Mouse (Mus musculus) liver, embryonic 15.5 days (tissue): ENCODE data around the gene Ryr3. TPM values are rescaled to one million over a fixed set of nuclear protein-coding genes. Genes with fewer than 3 reads are reported as not detected.

Experiments used
- ATAC-seq: fragments of 200-750 bp; cut with Nextera tagmentation; 2 replicates; pipeline ENCODE4 v1.8.0; 2017; ENCODE audit warnings: moderate number of reproducible peaks, mild to moderate bottlenecking, moderate library complexity; ENCODE audit not compliant: insufficient read depth
- H3K27ac ChIP-seq: fragments of 300-500 bp; sonication (generic); replicated peaks from 2 replicates; pipeline ENCODE4 v1.5.1; 2015; ENCODE audit warnings: mild to moderate bottlenecking, inconsistent platforms
- H3K27me3 ChIP-seq: fragments of 300-500 bp; sonication (generic); 2 replicates; pipeline ENCODE4 v1.6.1; 2015; ENCODE audit warnings: mild to moderate bottlenecking, inconsistent platforms
- H3K36me3 ChIP-seq: fragments of 300-500 bp; sonication (generic); replicated peaks from 2 replicates; pipeline ENCODE4 v1.6.1; 2015; ENCODE audit warnings: moderate library complexity, mild to moderate bottlenecking, inconsistent platforms
- H3K4me1 ChIP-seq: fragments of 300-500 bp; sonication (generic); replicated peaks from 2 replicates; pipeline ENCODE4 v1.6.1; 2015; ENCODE audit warnings: inconsistent platforms
- H3K4me2 ChIP-seq: fragments of 300-500 bp; sonication (generic); 2 replicates; pipeline ENCODE4 v1.6.1; 2015; ENCODE audit warnings: moderate library complexity, mild to moderate bottlenecking, inconsistent platforms
- H3K4me3 ChIP-seq: fragments of 300-500 bp; sonication (generic); replicated peaks from 2 replicates; pipeline ENCODE4 v1.5.1; 2015; ENCODE audit warnings: mild to moderate bottlenecking, inconsistent platforms
- H3K9ac ChIP-seq: fragments of 300-500 bp; sonication (generic); 2 replicates; pipeline ENCODE4 v1.6.1; 2015; ENCODE audit warnings: moderate library complexity, mild to moderate bottlenecking, inconsistent platforms
- H3K9me3 ChIP-seq: fragments of 300-500 bp; sonication (generic); replicated peaks from 2 replicates; pipeline ENCODE4 v1.6.1; 2016; ENCODE audit warnings: inconsistent platforms
- WGBS: fragments of 180-500 bp; shearing (Covaris S2); methylation state at CpG from one replicate; pipeline ENCODE4 v1.1.7; 2015; ENCODE audit warnings: mixed read lengths; ENCODE audit not compliant: insufficient replicate concordance; 5-methylcytosine and 5-hydroxymethylcytosine counted together
- polyA plus RNA-seq: library from polyadenylated mRNA; unstranded; fragments of >200 nt; fragmentation: Nextera tagmentation; extraction: Ambion mirVana; gene quantifications from 2 replicates; pipeline ENCODE4 v1.2.1, GENCODE M21; 2015

The Ryr3 gene
- polyA plus RNA-seq, 1 experiment from 2014 or later, result 0.08 TPM

DNA sequence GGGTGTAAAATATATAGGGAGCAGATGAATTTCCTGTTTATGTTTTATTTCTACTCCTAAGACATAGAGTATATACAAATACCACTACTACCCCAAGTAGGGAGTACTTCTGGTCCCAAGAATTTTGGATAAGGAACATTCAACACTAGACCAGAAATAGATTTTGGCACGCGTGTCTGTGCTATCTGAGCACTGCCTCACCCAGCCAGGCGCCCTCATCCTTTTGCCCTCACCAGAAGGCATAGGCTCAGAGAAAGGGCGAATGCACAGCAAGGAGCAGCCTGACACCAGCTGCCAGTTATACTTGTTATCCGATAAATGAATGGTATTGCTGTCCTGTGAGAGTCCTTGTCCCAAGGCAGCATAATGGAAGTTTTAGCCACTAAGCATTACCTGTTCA is 579.7 kb downstream of the Ryr3 start:
- Histone ChIP-seq H3K36me3 (no peaks in the 10 kb centered on the region), H3K9ac (no peak overlapping the region), H3K27me3 (no peaks in the 10 kb centered on the region), H3K4me3 (no peak overlapping the region), H3K27ac (no peak overlapping the region), H3K4me1 (no peaks in the 10 kb centered on the region), H3K9me3 (no peaks in the 10 kb centered on the region), H3K4me2 (no peak overlapping the region)
- WGBS, result 67% methylated on average over 5 of the region's 5 CpGs
- no peak for ATAC-seq

DNA sequence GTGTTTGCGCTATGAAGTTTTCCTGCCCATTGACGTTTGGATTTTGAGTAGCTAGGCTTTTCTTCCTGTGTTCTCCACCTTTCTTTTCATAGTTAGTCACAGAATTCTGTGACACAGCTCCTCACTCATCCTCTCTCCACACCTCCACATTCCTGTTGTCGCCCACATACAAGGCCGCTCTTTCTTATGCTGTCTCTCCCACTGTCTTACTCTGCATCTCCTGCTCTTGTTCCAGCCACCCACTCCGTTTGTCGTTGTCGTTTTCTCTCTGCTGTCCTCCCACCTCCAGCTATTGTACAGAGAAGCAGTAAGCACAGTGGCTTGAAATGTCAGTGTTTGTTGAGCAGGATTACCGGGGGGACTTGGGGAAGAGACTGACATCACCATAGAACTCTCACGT is 584.4 kb downstream of the Ryr3 start:
- no peak for ATAC-seq
- Histone ChIP-seq H3K4me1 (no peaks in the 10 kb centered on the region), H3K4me2 (no peak overlapping the region), H3K27ac (no peak overlapping the region), H3K27me3 (no peaks in the 10 kb centered on the region), H3K9ac (no peak overlapping the region), H3K4me3 (no peak overlapping the region), H3K9me3 (no peaks in the 10 kb centered on the region), H3K36me3 (no peaks in the 10 kb centered on the region)
- 83% methylated on average over 9 of the region's 9 CpGs for WGBS

DNA sequence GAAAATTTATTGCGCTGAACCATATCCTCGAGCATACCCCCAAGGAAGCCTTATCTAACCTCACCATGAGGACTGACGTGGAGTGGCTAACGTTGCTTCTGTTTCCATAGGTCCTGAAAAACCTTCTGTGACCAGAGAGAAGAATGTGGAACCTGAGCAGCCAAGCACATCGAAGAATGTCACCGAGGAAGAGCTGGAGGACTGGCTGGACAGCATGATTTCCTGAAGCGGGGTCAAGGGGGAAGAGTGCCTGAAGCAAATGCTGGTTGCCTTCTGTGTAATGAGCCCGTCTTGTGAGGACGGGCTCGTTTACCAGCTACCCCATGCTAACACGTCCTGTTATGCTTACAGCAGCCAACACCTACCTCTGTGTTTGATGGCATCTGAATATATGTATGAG is 586.2 kb downstream of the Ryr3 start:
- no peak overlapping the region for H3K4me3 ChIP-seq
- 66% methylated on average over 11 of the region's 11 CpGs for WGBS
- no peak for ATAC-seq
- no peaks in the 10 kb centered on the region for H3K27me3 ChIP-seq
- no peak overlapping the region for H3K9ac ChIP-seq
- H3K4me1 ChIP-seq, result no peaks in the 10 kb centered on the region
- no peaks in the 10 kb centered on the region for H3K9me3 ChIP-seq
- no peak overlapping the region for H3K4me2 ChIP-seq
- no peak overlapping the region for H3K27ac ChIP-seq
- H3K36me3 ChIP-seq, result no peaks in the 10 kb centered on the region

DNA sequence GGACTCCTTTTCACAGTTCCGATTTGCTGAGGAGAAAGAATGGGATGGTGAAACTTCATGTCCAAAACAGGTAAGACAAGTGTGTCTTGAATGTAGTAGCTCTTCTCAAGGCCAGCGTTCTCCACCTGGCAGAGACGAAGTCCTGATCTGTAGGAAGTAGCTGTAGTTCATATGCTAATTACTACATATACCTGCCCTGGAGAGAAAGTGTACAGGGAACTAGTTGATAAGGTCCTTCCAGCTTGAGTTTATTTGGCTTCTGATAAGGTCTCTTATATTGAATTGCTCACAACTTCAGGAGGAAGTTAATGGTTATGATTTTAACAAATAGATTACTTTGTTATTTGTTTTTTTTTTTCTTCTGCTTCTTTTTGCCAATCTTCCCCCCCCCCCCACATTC is 591.7 kb downstream of the Ryr3 start:
- no peak overlapping the region for H3K4me3 ChIP-seq
- no peak overlapping the region for H3K9ac ChIP-seq
- no peaks in the 10 kb centered on the region for H3K27me3 ChIP-seq
- no peak overlapping the region for H3K27ac ChIP-seq
- no peak overlapping the region for H3K4me2 ChIP-seq
- no peaks in the 10 kb centered on the region for H3K9me3 ChIP-seq
- ATAC-seq, result no peak
- no peaks in the 10 kb centered on the region for H3K4me1 ChIP-seq
- WGBS, result 66% methylated on average over 3 of the region's 3 CpGs
- H3K36me3 ChIP-seq, result no peaks in the 10 kb centered on the region

DNA sequence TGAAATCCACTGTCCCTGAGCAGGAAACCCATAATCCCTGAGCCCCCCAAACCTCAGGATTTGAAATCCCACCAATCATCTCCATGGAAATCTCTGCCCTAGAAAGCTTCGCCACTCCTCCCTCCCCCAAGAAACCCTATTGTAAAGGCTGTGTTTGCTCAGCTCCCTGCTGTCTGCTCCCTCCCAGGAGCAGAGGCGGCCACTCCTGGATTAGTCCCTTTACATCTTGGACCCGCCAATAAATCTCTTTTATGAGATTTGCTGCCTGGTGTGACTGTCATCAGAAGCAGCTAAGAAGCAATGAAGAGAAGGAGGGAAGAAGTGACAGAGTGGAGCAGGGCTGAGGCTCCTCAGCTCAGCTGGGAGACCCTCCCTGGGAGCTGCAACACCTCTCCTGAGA is 599.7 kb downstream of the Ryr3 start:
- no peak overlapping the region for H3K4me2 ChIP-seq
- H3K4me3 ChIP-seq, result no peak overlapping the region
- no peak overlapping the region for H3K27ac ChIP-seq
- no peaks in the 10 kb centered on the region for H3K36me3 ChIP-seq
- no peaks in the 10 kb centered on the region for H3K9me3 ChIP-seq
- no peaks in the 10 kb centered on the region for H3K27me3 ChIP-seq
- no peak for ATAC-seq
- H3K4me1 ChIP-seq, result no peaks in the 10 kb centered on the region
- no peak overlapping the region for H3K9ac ChIP-seq
- 55% methylated on average over 3 of the region's 3 CpGs for WGBS

DNA sequence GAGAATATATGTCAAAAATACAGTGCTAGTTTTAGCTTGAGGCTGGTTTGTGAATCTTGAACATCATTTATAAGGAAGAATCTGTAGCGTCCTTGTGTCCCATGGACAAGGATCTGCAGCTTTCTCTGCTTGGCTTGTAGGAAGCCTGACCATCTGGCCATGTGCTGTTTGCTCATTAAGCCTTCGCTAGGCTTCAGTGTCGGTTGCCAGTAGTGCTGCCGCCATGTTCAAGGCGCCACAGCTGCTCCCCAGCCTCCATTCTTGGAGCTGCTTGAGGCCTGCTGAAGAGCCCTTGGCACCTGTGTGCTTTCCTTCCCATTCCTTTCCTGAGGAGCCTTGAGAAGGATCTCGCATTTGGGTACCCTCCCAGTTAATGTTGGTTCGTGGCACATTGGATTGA is 602.5 kb downstream of the Ryr3 start:
- H3K9me3 ChIP-seq, result no peaks in the 10 kb centered on the region
- no peak for ATAC-seq
- H3K4me1 ChIP-seq, result no peaks in the 10 kb centered on the region
- no peak overlapping the region for H3K27ac ChIP-seq
- no peaks in the 10 kb centered on the region for H3K36me3 ChIP-seq
- no peak overlapping the region for H3K4me2 ChIP-seq
- H3K9ac ChIP-seq, result no peak overlapping the region
- H3K4me3 ChIP-seq, result no peak overlapping the region
- no peaks in the 10 kb centered on the region for H3K27me3 ChIP-seq
- 74% methylated on average over 7 of the region's 7 CpGs for WGBS

DNA sequence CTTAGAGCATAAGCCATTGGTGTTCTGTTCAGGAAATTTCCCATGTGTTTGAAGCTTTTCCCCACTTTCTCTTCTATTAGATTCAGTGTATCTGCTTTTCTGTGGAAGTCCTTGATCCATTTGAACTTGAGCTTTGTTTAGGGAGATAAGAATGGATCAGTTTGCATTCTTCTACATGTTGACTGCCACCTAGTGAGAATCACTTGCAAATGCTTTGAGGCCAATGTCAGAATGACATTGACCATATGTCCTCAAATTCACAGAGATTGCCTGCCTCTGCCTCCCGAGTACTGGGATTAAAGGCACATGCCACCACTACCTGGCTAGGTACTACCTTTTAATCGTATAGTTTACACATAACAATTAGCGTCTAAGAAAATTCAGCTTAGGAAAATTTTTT is 604.3 kb downstream of the Ryr3 start:
- Histone ChIP-seq H3K4me3 (no peak overlapping the region), H3K4me2 (no peak overlapping the region), H3K27ac (no peak overlapping the region), H3K4me1 (no peaks in the 10 kb centered on the region), H3K9me3 (no peaks in the 10 kb centered on the region), H3K36me3 (no peaks in the 10 kb centered on the region), H3K27me3 (no peaks in the 10 kb centered on the region), H3K9ac (no peak overlapping the region)
- no peak for ATAC-seq
- WGBS, result 65% methylated on average over 3 of the region's 3 CpGs

DNA sequence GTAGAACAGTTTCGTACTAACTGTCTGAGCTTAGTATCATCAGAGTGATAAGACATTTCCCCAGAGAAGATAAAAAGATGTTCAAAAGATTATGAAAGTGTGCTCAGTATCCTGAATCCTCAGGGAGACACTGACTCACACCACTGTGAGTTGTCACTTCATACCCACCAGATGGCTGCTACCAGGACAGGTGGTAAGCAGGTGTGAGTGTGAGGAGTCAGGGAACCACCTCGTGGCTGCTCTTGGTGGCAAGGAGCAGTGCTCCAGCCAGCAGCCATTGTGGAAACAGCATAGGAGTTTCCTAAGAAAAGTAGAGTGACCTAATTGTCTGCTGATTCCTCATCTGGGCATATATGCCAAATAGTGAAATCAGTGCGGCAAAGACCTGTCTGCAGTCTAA is 610.4 kb downstream of the Ryr3 start:
- ATAC-seq, result no peak
- 65% methylated on average over 3 of the region's 3 CpGs for WGBS
- H3K9ac ChIP-seq, result no peak overlapping the region
- no peaks in the 10 kb centered on the region for H3K36me3 ChIP-seq
- no peak overlapping the region for H3K4me2 ChIP-seq
- H3K27me3 ChIP-seq, result no peaks in the 10 kb centered on the region
- no peak overlapping the region for H3K27ac ChIP-seq
- no peaks in the 10 kb centered on the region for H3K9me3 ChIP-seq
- H3K4me1 ChIP-seq, result no peaks in the 10 kb centered on the region
- H3K4me3 ChIP-seq, result no peak overlapping the region

DNA sequence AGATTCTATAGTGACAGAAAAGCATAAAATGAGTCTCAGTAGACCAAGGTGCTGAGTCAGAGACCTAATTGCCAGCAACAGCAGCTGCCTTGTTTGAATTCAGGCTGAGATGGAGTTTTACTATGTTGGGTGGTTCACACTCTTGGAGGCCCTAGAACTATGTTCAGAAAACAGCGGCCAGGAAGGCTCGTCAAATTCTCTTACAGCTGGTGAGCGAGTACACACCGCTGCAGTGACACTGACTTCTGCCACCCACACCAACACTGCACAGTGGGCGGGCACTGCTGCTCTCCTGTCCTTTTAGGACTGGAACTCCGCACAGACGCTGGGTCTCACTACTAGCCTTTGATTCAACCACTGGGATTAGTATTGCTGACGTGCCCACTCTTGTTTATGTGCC is 614.4 kb downstream of the Ryr3 start:
- no peak for ATAC-seq
- H3K4me3 ChIP-seq, result no peak overlapping the region
- no peaks in the 10 kb centered on the region for H3K4me1 ChIP-seq
- no peaks in the 10 kb centered on the region for H3K36me3 ChIP-seq
- no peaks in the 10 kb centered on the region for H3K27me3 ChIP-seq
- H3K9ac ChIP-seq, result no peak overlapping the region
- no peak overlapping the region for H3K4me2 ChIP-seq
- no peak overlapping the region for H3K27ac ChIP-seq
- H3K9me3 ChIP-seq, result no peaks in the 10 kb centered on the region
- WGBS, result 70% methylated on average over 8 of the region's 8 CpGs

DNA sequence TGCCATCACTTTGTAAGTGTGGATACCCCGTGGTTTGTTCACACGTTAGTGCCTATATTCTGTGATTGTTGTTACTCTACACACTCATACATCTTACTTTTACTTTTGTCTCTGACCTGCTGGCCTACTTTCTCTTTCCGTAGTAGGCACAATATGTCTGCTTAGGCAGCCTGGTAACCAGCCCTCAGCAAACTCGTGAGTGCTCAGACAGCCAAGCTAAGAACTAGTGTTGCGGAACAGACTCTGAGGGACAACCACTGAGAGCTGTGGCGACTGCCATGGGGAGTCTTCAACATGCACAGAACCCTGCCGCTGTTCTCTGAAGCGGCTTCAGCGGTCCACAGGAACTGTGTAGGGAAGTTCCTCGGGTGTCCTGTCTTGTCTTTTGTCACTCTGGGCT is 616.7 kb downstream of the Ryr3 start:
- no peaks in the 10 kb centered on the region for H3K36me3 ChIP-seq
- no peak for ATAC-seq

DNA sequence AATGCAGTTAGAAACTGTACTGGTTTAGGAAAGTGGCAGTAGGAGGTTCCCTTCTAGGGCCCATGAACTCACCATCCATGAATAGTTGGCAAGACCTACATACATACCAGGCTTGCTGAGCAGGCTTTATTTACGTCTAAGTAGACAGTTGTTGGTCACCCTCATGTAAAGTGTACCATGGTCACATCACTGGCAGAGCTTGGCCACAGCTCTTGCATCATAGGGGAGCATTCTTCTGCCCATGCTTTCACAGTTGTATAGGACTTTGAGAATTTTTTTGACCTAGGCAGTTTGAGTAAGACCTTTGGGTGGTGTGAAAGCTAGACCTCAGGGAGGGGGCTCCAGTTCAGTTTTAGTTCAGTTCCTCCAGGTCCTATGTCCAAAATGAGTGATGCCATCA is 619.8 kb downstream of the Ryr3 start:
- Histone ChIP-seq H3K36me3 (no peaks in the 10 kb centered on the region), H3K27ac (no peak overlapping the region), H3K9ac (no peak overlapping the region), H3K4me3 (no peak overlapping the region), H3K4me2 (no peak overlapping the region), H3K4me1 (no peaks in the 10 kb centered on the region), H3K9me3 (no peaks in the 10 kb centered on the region), H3K27me3 (no peaks in the 10 kb centered on the region)
- no peak for ATAC-seq
- 38% methylated on average over 1 of the region's 1 CpGs for WGBS

More for the DNA sequence above, 616.7 kb downstream of the Ryr3 start:
- H3K27me3 ChIP-seq, result no peaks in the 10 kb centered on the region
- no peak overlapping the region for H3K27ac ChIP-seq
- no peaks in the 10 kb centered on the region for H3K9me3 ChIP-seq
- no peak overlapping the region for H3K4me3 ChIP-seq
- H3K4me2 ChIP-seq, result no peak overlapping the region
- WGBS, result 60% methylated on average over 10 of the region's 10 CpGs
- no peaks in the 10 kb centered on the region for H3K4me1 ChIP-seq
- no peak overlapping the region for H3K9ac ChIP-seq

DNA sequence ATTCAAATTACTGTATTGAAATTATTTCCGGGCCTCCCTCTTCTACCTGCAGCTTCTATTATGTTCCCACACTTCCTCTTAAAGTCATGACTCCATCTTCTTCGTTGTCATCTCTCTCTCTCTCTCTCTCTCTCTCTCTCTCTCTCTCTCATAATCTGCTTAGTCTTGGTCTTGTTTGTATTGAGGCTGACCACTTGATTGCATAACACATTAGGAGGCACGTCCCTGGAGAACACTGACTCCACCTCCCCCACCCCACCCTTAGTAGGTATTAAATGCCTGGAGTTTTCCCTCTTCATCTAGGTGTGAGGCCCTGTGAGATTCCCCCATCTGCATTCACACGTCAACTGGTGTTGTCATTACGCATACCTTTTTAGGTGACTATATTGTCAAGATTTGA is 620.5 kb downstream of the Ryr3 start:
- no peaks in the 10 kb centered on the region for H3K9me3 ChIP-seq
- no peak overlapping the region for H3K4me2 ChIP-seq
- WGBS, result 53% methylated on average over 5 of the region's 5 CpGs
- H3K36me3 ChIP-seq, result no peaks in the 10 kb centered on the region
- H3K4me1 ChIP-seq, result no peaks in the 10 kb centered on the region
- H3K27me3 ChIP-seq, result no peaks in the 10 kb centered on the region
- no peak overlapping the region for H3K27ac ChIP-seq
- H3K4me3 ChIP-seq, result no peak overlapping the region
- ATAC-seq, result no peak
- no peak overlapping the region for H3K9ac ChIP-seq
